Mouse (Mus musculus): ENCODE measurements around the gene Bfsp2.
A peak's percentile ranks its signal among the peaks of the same experiment; 100 is the strongest.

The Bfsp2 gene

GRCm38 (mm10) chr9:103480603-103481220, 492 bp upstream of the Bfsp2 start:
- no peak for DNase-seq

- DNase-seq: no peak
Measured at GRCm38 (mm10) chr9:103475414-103475813, 4.8 kb downstream of the Bfsp2 start.

GRCm38 (mm10) chr9:103473915-103474688, 6.1 kb downstream of the Bfsp2 start:
- no peak for DNase-seq

- no peak for DNase-seq
Measured at GRCm38 (mm10) chr9:103471784-103472183, 8.4 kb downstream of the Bfsp2 start.

- DNase-seq: peak; percentile 64 to 70
Measured at GRCm38 (mm10) chr9:103469516-103469915, 10.7 kb downstream of the Bfsp2 start.

GRCm38 (mm10) chr9:103468911-103469310, 11.3 kb downstream of the Bfsp2 start:
- no peak for DNase-seq

GRCm38 (mm10) chr9:103465711-103466220, 14.5 kb downstream of the Bfsp2 start:
- DNase-seq: no peak

GRCm38 (mm10) chr9:103465293-103465692, 14.9 kb downstream of the Bfsp2 start:
- no peak for DNase-seq

GRCm38 (mm10) chr9:103463833-103464232, 16.4 kb downstream of the Bfsp2 start:
- DNase-seq: peak in 1 of 2 experiments; percentile 55

- no peak for DNase-seq
Measured at GRCm38 (mm10) chr9:103459839-103460238, 20.4 kb downstream of the Bfsp2 start.

GRCm38 (mm10) chr9:103459307-103459706, 20.9 kb downstream of the Bfsp2 start:
- DNase-seq: no peak

- DNase-seq: no peak
Measured at GRCm38 (mm10) chr9:103449651-103450050, 30.6 kb downstream of the Bfsp2 start.

- peak; percentile 52 to 69 for DNase-seq
Measured at GRCm38 (mm10) chr9:103449092-103449491, 31.1 kb downstream of the Bfsp2 start.

- DNase-seq: no peak
Measured at GRCm38 (mm10) chr9:103444656-103445055, 35.6 kb downstream of the Bfsp2 start.

- no peak for DNase-seq
Measured at GRCm38 (mm10) chr9:103443824-103444185, 36.4 kb downstream of the Bfsp2 start.

GRCm38 (mm10) chr9:103443121-103443823, 36.9 kb downstream of the Bfsp2 start:
- DNase-seq: no peak

- DNase-seq: no peak
Measured at GRCm38 (mm10) chr9:103440597-103440996, 39.6 kb downstream of the Bfsp2 start.

GRCm38 (mm10) chr9:103437104-103437503, 43.1 kb downstream of the Bfsp2 start:
- no peak for DNase-seq

GRCm38 (mm10) chr9:103434116-103434515, 46.1 kb downstream of the Bfsp2 start:
- peak; percentile 72 to 76 for DNase-seq

- peak in 1 of 2 experiments; percentile 45 for DNase-seq
Measured at GRCm38 (mm10) chr9:103432122-103432778, 48.0 kb downstream of the Bfsp2 start.

GRCm38 (mm10) chr9:103431718-103432117, 48.5 kb downstream of the Bfsp2 start:
- no peak for DNase-seq

- DNase-seq: no peak
Measured at GRCm38 (mm10) chr9:103430431-103431220, 49.6 kb downstream of the Bfsp2 start.

All from thymus, postnatal 36 days (tissue).